Comparison of ENCODE assay signal across 8 mouse cellular contexts in genomic region chr3:134239971-134240717, GRCm38 (mm10). TPM values are rescaled to one million over a fixed set of nuclear protein-coding genes. Genes with fewer than 3 reads are reported as not detected.
A peak's percentile ranks its signal among the peaks of the same experiment; 100 is the strongest.
DNase-seq lines count a peak whose midpoint lies in the region; ATAC-seq and TF ChIP-seq lines count a peak whose summit lies in the region.

No protein-coding gene starts in this region.

- under 1% methylated on average over 25 of the region's 61 CpGs for WGBS in hindbrain, embryonic 12.5 days
- WGBS in lung, embryonic 16.5 days = under 1% methylated on average over 28 of the region's 61 CpGs

- POLR2A ChIA-PET in Patski (lab: Charles Lee) = no interaction called here

- no peaks in the 10 kb centered on the region for H3K9me3 ChIP-seq in hindbrain, embryonic 12.5 days (replicated peaks)
- no peaks in the 10 kb centered on the region for H3K9me3 ChIP-seq in lung, embryonic 16.5 days (ENCODE audit: control insufficient read depth, low read length)

- CTCF ChIA-PET in Patski (lab: Charles Lee) = interaction anchor here (0.7 to 2.1 kb wide), 4 partner anchors 11 to 389 kb away, joined by 3 to 4 read pairs (median 4); no protein-coding TSS in a partner anchor

- H3K36me3 ChIP-seq in hindbrain, embryonic 12.5 days = 0 out of 2 replicates have a peak, but pooled peaks cover 5% of the 10 kb centered on the region
- no peaks in the 10 kb centered on the region for H3K36me3 ChIP-seq in lung, embryonic 16.5 days (ENCODE audit: control insufficient read depth, insufficient read depth, low read length)

- no peak for DNase-seq in Patski (ENCODE audit: low read depth, low spot score)
- peak; percentile 91 to 92 for DNase-seq in cerebellum, postnatal 10 days
- DNase-seq in frontal cortex, postnatal 25 days (ENCODE audit: low spot score in 2 of 2) = peak; percentile 53 to 62
- DNase-seq in layer of hippocampus, postnatal 25 days (ENCODE audit: extremely low spot score in 1 of 2, low spot score in 1 of 2) = peak; percentile 70 to 72
- peak; percentile 94 for DNase-seq in retina, postnatal 1 day
- peak; percentile 44 to 63 for DNase-seq in urinary bladder, postnatal 4 days (ENCODE audit: low spot score in 2 of 2)

- peaks cover 25% of the 10 kb centered on the region for H3K4me1 ChIP-seq in hindbrain, embryonic 12.5 days
- H3K4me1 ChIP-seq in lung, embryonic 16.5 days (replicated peaks; ENCODE audit: control insufficient read depth, insufficient read depth, low read length) = peaks cover 9% of the 10 kb centered on the region

- H3K27me3 ChIP-seq in Patski = peaks cover 14% of the 10 kb centered on the region
- H3K27me3 ChIP-seq in hindbrain, embryonic 12.5 days = no peaks in the 10 kb centered on the region
- no peaks in the 10 kb centered on the region for H3K27me3 ChIP-seq in lung, embryonic 16.5 days (ENCODE audit: control insufficient read depth, insufficient read depth, low read depth, low read length)

- peak overlapping the region; percentile 100 for H3K27ac ChIP-seq in hindbrain, embryonic 12.5 days
- peak overlapping the region; percentile 70 for H3K27ac ChIP-seq in lung, embryonic 16.5 days (ENCODE audit: low read length)

- TF ChIP-seq CTCF in Patski (IDR thresholded peaks at IDR 0.05) = no peak

- peak overlapping the region; percentile 76 for H3K4me2 ChIP-seq in hindbrain, embryonic 12.5 days (replicated peaks)
- peak overlapping the region; percentile 99 for H3K4me2 ChIP-seq in lung, embryonic 16.5 days (ENCODE audit: low read depth, low read length)

- peak; percentile 53 for ATAC-seq in Patski
- peak; percentile 77 for ATAC-seq in hindbrain, embryonic 12.5 days (ENCODE audit: low FRiP score)
- ATAC-seq in lung, embryonic 16.5 days (ENCODE audit: low read depth) = peak; percentile 36

- peak overlapping the region; percentile 92 for H3K9ac ChIP-seq in hindbrain, embryonic 12.5 days
- H3K9ac ChIP-seq in lung, embryonic 16.5 days (ENCODE audit: low read length) = peak overlapping the region; percentile 70

- H3K4me3 ChIP-seq in hindbrain, embryonic 12.5 days = peak overlapping the region; percentile 82
- H3K4me3 ChIP-seq in lung, embryonic 16.5 days (ENCODE audit: low read length) = peak overlapping the region; percentile 67

- in situ Hi-C loops in Patski (cut with MboI; ENCODE audit: low pct_unique_long_range_greater_than_20kb) = no loop called here

RNA-seq across cellular contexts. Expression of gene Cxxc4, which starts 3.9 kb away (rescaled TPM):
- polyA plus RNA-seq in Patski (2021) = 0.03 TPM
- 22.7 and 26.4 TPM in 2 replicates for polyA plus RNA-seq in hindbrain, embryonic 12.5 days (2016; fragmentation: Nextera tagmentation; extraction: Ambion mirVana)
- total RNA-seq in layer of hippocampus, postnatal 25 days (2021) = 10 to 100 TPM; 12.6 to 13.1 TPM
- 1.1 and 1.3 TPM in 2 replicates for polyA plus RNA-seq in lung, embryonic 16.5 days (2015; fragmentation: Nextera tagmentation; extraction: Ambion mirVana)

Comparison
In these comparisons a context has a peak if more than half of its experiments do, and no peak if none do; other contexts are left out.
1. RNA of gene Cxxc4, which starts 3.9 kb away (polyA plus RNA-seq): 22.7 to 26.4 TPM in hindbrain, embryonic 12.5 days; 1.1 to 1.3 TPM in lung, embryonic 16.5 days and 0.03 TPM in Patski (single experiment); every median in the first group is over 10 times any median in the second.
2. Peak in every context shown above with its lines, with median percentiles within 50 percentile points of each other: ATAC-seq.